Mouse (Mus musculus) layer of hippocampus, postnatal 14 days (tissue): ENCODE results near the gene Gm49337. TPM values are rescaled to one million over a fixed set of nuclear protein-coding genes. Genes with fewer than 3 reads are reported as not detected.
A peak's percentile ranks its signal among the peaks of the same experiment; 100 is the strongest.

Experiments used
- DNase-seq, 2 experiments: peaks; one replicate each; pipeline ENCODE4 v3.0.0; 2021 to 2022; ENCODE audit warnings: low spot score in 2 of 2, mixed read lengths in 1 of 2
- total RNA-seq, 2 experiments: library from RNA; stranded (reverse); gene quantifications; 2 replicates each; pipeline ENCODE4 v1.2.3; 2021

Gm49337 gene
- total RNA-seq, 2 experiments from 2014 or later, result 1.4 TPM; not detected in 1

- DNase-seq, result peak; percentile 46 to 82
These were observed 12.4 kb upstream of the Gm49337 start for GRCm38 (mm10) chr4:116160769-116161168.

- no peak for DNase-seq
These were observed 11.0 kb upstream of the Gm49337 start for GRCm38 (mm10) chr4:116162142-116162541.

GRCm38 (mm10) chr4:116164759-116165554 is 8.2 kb upstream of the Gm49337 start:
- no peak for DNase-seq

GRCm38 (mm10) chr4:116165708-116166407 is 7.3 kb upstream of the Gm49337 start:
- no peak for DNase-seq

GRCm38 (mm10) chr4:116167404-116167803 is 5.8 kb upstream of the Gm49337 start, which contains the start of gene Tspan1:
Gene Tspan1, minus strand, starts transcription at chr4:116167601.
- no peak for DNase-seq

GRCm38 (mm10) chr4:116168617-116169352 is 4.4 kb upstream of the Gm49337 start:
- DNase-seq, result peak; percentile 72 to 83

- no peak for DNase-seq
These were observed 3.9 kb upstream of the Gm49337 start for GRCm38 (mm10) chr4:116169353-116169672.

GRCm38 (mm10) chr4:116173752-116174151 is 568 bp downstream of the Gm49337 start:
- no peak for DNase-seq

- no peak for DNase-seq
These were observed 1.4 kb downstream of the Gm49337 start for GRCm38 (mm10) chr4:116174466-116175116.

- no peak for DNase-seq
These were observed 2.0 kb downstream of the Gm49337 start for GRCm38 (mm10) chr4:116175136-116175535.

GRCm38 (mm10) chr4:116175711-116176542 is 2.7 kb downstream of the Gm49337 start:
- DNase-seq, result peak in 1 of 2 experiments; percentile 36

- peak; percentile 65 to 75 for DNase-seq
These were observed 3.4 kb downstream of the Gm49337 start for GRCm38 (mm10) chr4:116176543-116176988.

- DNase-seq, result no peak
These were observed 4.0 kb downstream of the Gm49337 start for GRCm38 (mm10) chr4:116177140-116177539.

- DNase-seq, result no peak
These were observed 8.9 kb downstream of the Gm49337 start for GRCm38 (mm10) chr4:116182079-116182478.

- no peak for DNase-seq
These were observed 9.6 kb downstream of the Gm49337 start for GRCm38 (mm10) chr4:116182745-116183144.

- no peak for DNase-seq
These were observed 11.9 kb downstream of the Gm49337 start for GRCm38 (mm10) chr4:116185083-116185482.

- no peak for DNase-seq
These were observed 19.2 kb downstream of the Gm49337 start for GRCm38 (mm10) chr4:116192286-116192835.

- DNase-seq, result no peak
These were observed 20.6 kb downstream of the Gm49337 start for GRCm38 (mm10) chr4:116193583-116194383.

- DNase-seq, result no peak
These were observed 25.2 kb downstream of the Gm49337 start for GRCm38 (mm10) chr4:116198422-116198821.
